Mouse (Mus musculus) olfactory bulb, adult 2 months (tissue): ENCODE data around the gene Tcf7l2.

Source experiments
- CTCF ChIP-seq: fragments of 200-500 bp; IDR thresholded peaks from 2 replicates; pipeline ENCODE4 v1.5.1; 2012; ENCODE audit warnings: low read depth, mild to moderate bottlenecking, low read length, moderate library complexity; ENCODE audit not compliant: insufficient read depth
- POLR2A ChIP-seq: fragments of 200-500 bp; IDR thresholded peaks from 2 replicates; pipeline ENCODE4 v1.6.1; 2012; ENCODE audit warnings: mild to moderate bottlenecking, low read depth, low read length, moderate library complexity; ENCODE audit not compliant: insufficient read depth

- TF ChIP-seq POLR2A (no peak), CTCF (no peak)
Observed at GRCm38 (mm10) chr19:55787420-55787819, 45.8 kb downstream of the Tcf7l2 start.
